Mouse (Mus musculus): ENCODE measurements around the gene Padi3.

Padi3 gene

GRCm38 (mm10) chr4:140815996-140816917, 5.8 kb upstream of the Padi3 start:
- DNase-seq (ENCODE audit: low read depth, low spot score): peak; percentile 43

DNA sequence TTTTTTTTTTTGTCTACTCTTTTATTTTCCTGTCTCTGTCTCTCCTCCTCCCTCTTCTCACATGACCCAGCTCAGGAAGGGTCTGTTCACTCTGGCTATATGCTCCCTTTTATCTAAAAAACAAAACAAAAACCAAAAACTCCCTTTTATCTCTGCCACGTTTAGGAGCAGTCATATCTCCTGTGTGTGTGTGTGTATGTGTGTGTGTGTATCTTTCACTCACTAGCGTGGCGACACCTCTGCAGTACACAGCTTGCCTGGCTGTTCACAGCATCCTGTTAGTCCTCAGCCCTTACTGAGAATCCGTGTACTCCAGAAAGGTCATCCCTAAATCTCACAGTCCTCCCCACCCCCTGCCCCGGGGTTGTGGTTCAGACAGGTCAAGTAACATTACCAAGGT, 5.0 kb upstream of the Padi3 start:
- no peak for DNase-seq (ENCODE audit: low read depth, low spot score)

GRCm38 (mm10) chr4:140814241-140815225, 4.1 kb upstream of the Padi3 start:
- peak; percentile 42 for DNase-seq (ENCODE audit: low read depth, low spot score)

DNA sequence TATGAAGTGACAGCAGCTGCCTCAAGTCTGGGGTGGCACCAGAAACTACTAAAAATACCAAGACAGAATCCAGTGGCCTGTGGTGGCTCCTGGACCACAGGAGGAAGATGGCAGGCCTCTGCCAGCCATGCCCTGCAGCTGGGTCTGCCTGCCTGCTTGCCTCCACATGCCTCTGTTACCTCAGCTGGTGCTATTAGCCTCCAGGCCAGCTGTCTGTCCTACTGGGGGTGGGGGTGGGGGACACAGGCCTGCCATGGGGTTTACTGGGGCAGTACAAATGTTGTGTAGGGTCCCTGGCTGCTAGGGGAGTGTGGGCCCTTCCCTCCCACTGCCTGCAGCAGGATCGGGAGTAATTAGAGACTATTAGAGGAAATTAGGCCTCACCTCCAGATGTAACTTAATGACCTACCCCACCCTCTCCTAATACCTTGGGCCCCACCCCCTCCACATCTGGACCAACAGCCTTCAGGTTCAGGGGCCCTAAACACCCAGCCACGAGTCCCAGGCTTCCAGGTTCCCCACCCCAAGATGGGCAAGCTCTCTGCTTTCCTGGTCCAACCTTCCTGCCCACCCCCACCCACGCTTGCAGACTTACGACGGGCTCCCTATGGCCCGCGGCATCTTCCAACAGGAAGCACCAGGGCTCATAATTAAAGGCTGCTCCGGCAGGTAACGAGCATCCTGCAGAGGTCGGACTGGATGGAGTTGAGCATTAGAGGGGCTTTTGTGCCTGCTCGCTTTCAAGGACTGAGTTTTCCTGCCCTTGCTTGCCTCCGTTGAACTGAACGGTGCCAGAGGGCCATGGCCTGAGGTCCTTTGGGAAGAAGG, 3.1 kb upstream of the Padi3 start:
- no peak for DNase-seq (ENCODE audit: low read depth, low spot score)

GRCm38 (mm10) chr4:140812609-140813008, 2.2 kb upstream of the Padi3 start:
- DNase-seq (ENCODE audit: low read depth, low spot score): no peak

DNA sequence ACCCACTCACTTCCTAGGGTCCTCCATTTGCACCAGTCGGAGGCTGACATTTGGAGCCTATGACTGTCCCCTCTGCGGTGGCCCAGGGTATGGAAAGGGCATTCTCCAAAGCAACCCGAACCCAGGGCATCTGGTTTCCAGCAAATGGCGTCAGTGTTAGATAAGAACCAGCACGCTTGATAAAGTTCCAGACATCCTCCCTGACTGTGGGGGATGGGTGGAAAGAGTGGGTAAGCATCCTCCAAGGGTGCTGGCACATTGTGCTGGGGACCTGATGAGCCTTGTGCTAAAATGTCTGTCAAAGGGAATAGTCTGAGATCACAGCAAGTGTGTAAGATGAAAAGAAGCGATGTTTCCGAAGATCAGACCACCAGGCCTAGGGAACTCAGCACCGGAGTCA, 1.7 kb upstream of the Padi3 start:
- no peak for DNase-seq (ENCODE audit: low read depth, low spot score)

DNA sequence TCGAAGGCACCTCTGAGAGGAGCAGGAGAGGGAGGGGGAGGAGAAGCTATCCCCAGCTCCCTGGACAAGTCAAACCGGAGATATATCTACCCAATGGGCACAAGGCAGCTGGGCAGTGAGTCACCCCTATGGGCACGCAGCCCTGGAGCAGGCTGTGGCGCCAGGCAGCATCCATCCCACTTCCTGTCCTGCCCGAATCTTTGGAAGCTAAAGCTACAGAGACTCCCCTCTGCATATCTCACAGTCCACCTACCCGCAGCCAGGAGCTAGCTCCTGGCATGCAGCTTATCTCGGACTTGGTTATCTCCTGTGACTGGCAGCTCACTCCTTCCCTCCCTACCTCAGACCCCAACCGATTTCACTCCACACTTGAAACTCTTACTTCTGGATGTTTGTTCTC, 1.3 kb downstream of the Padi3 start:
- no peak for DNase-seq (ENCODE audit: low read depth, low spot score)

DNA sequence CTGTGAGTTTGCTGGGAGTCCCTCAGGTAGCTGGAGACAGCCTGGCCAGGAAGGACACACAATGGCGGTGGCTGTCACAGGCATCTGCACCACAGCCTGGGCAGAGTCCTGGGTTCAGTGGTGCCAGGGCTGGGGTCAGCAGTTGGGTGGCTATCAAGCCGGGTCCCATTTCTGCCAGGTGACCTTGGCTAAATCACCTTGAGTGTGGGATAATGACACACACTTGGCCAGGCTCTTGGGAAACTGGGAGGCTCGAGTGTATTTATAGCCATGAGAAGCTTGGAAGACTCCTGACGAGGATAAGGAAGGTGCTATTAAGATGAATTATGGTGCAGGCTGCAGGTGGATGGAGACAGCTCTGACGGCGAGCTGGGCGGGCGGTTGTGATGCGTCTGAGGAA, 5.8 kb downstream of the Padi3 start:
- DNase-seq (ENCODE audit: low read depth, low spot score): no peak

DNA sequence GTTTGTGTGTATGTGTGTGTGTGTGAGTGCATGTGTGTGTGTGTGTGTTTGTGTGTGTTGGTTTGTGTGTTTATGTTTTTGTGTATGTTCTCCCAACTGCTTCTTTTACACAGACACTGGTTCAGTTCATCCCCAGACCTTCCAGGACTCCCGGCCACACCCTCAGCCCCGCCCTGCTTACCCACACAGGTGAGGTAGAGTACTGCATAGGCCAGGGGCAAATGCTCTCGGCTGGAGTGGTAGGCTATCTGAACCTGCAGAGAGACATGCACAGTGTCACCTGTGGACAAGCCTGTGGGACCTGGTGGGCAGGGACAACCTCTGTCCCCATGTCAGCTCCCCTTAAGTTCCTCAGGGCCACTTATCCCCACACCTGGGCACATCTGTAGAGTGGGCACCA, 9.1 kb downstream of the Padi3 start:
- no peak for DNase-seq (ENCODE audit: low read depth, low spot score)

- no peak for DNase-seq (ENCODE audit: low read depth, low spot score)
Measured at GRCm38 (mm10) chr4:140796786-140797185, 13.7 kb downstream of the Padi3 start.

DNA sequence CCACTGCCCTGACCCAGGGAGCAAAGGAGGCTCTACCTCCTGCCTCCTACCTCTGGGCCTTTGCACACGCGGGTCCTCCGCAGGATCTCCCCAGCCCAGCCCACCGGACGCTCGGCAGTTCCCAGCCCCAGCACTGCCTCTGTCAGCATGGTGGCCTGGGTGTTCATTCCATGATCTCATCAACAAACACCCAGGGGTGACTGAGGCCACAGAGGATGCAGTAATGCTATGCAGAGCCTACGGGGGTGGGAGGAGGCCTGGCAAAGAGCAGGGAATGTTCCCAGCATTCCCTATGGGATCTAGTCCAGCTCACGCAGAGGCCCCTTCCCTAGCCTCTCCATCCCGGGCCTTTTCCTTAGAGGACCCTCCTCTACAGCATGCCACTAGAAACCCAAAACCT, 15.8 kb downstream of the Padi3 start:
- no peak for DNase-seq (ENCODE audit: low read depth, low spot score)

GRCm38 (mm10) chr4:140793795-140794194, 16.7 kb downstream of the Padi3 start:
- DNase-seq (ENCODE audit: low read depth, low spot score): no peak

GRCm38 (mm10) chr4:140792584-140792983, 17.9 kb downstream of the Padi3 start:
- no peak for DNase-seq (ENCODE audit: low read depth, low spot score)

DNA sequence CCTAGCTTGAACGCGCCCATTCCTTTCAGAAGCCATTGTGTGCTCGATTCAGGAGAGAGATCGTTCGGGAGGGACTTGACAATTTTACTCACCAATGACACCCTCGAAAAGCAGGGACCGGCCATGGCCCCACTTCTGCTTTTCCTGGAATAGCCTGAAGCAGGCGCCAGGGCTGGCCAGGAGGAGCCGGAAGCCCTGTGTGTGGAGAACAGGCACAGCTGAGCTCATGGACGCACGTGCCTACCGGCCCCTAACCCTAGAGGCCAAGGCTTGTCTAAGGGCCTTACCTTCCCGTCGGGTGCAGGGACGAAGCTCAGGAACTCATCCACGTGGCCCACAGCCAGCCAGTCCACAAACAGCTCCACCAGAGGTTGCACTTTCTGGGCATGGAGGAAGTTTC, 19.4 kb downstream of the Padi3 start:
- no peak for DNase-seq (ENCODE audit: low read depth, low spot score)

DNA sequence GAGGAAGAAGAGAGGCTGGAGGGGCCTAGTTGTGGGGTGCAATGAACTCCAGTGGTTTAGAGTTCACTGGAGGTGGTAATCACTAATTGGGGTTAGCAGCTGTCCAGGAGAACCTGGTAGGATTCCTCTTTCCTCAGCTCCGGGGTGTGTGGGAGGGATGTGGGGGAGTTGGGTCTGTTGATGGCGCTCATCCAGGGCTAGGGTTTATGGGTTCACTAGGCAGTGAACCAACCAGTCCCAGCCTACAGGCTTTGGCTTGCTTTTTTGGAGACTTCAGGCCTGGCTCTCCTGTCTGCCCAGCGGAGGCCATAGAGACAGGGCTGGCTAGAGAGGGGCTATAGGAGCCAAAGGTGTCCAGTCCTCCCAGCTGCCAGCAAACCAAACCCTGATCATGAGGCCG, 20.5 kb downstream of the Padi3 start:
- DNase-seq (ENCODE audit: low read depth, low spot score): no peak

DNA sequence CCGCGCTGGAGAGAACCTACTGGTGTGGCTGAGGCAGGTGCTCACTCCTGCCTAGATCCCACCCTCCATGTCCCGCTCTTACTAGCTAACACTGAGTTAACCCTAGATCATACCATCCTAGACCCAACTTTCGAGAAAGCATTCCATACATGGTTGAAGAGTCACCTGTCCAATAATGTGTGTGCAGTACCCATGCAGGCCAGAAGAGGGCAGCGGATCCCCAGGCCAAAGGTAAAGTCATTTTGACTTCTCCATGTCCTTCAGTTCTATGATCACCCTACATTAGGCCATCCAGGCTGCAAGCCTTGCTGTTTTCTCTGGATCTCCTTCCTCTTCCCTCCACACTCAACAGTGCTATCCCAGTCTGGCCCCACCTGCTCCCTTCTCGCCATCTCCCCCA, 21.5 kb downstream of the Padi3 start:
- DNase-seq (ENCODE audit: low read depth, low spot score): peak; percentile 80

DNA sequence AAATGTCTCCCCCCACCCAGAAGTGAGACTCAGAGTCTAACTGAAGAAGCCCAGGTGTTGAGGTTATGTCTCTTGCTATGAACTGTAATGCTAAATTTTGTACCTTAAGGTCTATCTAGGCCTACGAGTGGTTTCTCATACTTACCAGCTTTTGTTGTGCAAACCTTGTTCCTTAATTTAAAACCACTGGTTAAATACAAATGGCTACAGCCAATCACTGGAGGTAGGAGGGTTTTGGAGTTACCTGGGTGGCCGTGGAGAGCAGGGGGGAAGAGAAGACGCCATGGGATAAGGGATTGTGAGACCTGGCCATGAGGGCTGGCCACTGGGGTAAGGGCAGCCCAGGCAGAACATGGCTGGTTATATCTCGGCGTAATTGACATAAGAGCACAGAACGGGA, 22.2 kb downstream of the Padi3 start:
- DNase-seq (ENCODE audit: low read depth, low spot score): no peak

DNA sequence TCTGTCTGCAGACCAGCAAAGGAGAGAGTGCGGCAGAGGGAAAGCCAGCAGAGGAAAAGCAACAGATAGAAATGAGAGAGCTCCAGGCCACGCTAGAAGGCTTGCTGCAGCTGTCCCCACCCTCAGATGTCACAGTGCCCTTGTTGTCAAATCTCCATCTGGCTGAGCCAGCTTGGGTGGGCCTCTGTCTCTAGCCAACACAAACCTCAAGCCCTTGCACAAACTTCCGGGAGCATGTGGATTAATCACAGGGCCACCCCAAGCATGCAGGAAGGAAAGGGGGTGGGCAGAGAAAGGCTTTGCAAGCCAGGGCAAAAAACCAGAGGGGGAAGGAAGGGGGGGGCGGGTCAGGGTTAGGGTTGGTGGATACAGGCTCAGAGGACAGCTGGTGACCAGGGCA, 23.0 kb downstream of the Padi3 start:
- no peak for DNase-seq (ENCODE audit: low read depth, low spot score)

DNA sequence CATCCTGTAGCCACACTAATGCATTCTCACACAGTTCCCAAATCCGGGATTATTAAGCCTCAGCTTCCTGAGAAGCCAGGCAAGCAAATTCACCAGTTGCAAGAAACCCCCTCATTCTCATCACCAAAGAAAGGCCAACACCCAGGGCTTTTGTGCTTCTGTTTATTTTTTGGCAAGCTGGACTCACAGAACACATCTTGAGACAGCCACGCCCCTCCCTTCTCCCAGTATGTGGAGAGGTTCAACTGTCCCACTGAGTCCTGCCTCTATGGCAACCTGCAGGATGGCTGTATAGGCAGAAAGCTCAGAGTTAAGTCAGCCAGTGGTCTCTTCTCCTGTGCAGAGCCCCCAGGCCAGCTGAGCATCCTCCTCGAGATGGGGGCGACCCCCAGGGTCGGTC, 25.2 kb downstream of the Padi3 start:
- DNase-seq (ENCODE audit: low read depth, low spot score): no peak

DNA sequence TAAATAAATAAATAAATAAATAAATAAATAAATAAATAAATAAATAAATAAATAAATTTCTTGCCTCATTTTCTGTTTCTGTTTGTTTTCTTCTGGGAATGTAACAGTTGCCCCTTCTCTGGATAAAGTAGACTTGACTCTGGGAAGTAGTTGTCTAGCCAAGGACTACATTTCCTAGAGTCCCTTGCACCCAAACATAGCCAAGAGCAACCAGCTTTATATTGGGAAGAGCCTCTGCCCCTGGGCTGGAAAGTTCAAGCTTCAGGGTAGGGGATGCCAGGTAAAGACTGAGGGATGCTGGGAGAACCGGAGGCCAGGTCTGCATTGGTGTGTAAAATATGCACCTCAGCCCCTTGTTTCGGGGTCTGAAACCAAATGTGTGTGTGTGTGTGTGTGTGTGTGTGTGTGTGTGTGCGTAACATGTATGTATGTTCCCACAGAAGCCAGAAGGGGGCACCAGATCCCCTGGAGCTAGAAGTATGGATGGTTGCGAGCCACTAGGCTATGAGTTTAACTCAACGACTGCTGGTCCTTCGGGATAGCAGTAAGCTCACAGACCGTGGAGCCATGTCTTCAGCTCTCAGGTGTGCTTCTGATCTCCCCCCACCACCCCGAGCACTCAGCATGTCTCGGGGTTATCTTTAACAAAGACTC, 26.0 kb downstream of the Padi3 start:
- no peak for DNase-seq (ENCODE audit: low read depth, low spot score)

- no peak for DNase-seq (ENCODE audit: low read depth, low spot score)
Measured at GRCm38 (mm10) chr4:140782821-140783220, 27.6 kb downstream of the Padi3 start.
